Mouse (Mus musculus): ENCODE data around the gene Shank2. TPM values are rescaled to one million over a fixed set of nuclear protein-coding genes. Genes with fewer than 3 reads are reported as not detected.
A peak's percentile ranks its signal among the peaks of the same experiment; 100 is the strongest.

Gene Shank2
- total RNA-seq, 2 experiments from 2014 or later = 0.69 to 0.93 TPM

GRCm38 (mm10) chr7:144157936-144158335 is 156.2 kb downstream of the Shank2 start:
- DNase-seq = no peak

GRCm38 (mm10) chr7:144159556-144159955 is 157.8 kb downstream of the Shank2 start:
- no peak for DNase-seq
- intact Hi-C loops (cut with DNase I) = no loop called here

More at GRCm38 (mm10) chr7:144157936-144158335, 156.2 kb downstream of the Shank2 start:
- intact Hi-C loops (cut with DNase I) = no loop called here

- DNase-seq = no peak
- intact Hi-C loops (cut with DNase I) = no loop called here
Measured at GRCm38 (mm10) chr7:144160066-144160465, 158.3 kb downstream of the Shank2 start.

- DNase-seq = no peak
- intact Hi-C loops (cut with DNase I) = no loop called here
Measured at GRCm38 (mm10) chr7:144160646-144161249, 159.0 kb downstream of the Shank2 start.

- DNase-seq = peak; percentile 32 to 51
- intact Hi-C loops (cut with DNase I) = no loop called here
Measured at GRCm38 (mm10) chr7:144170272-144170671, 168.5 kb downstream of the Shank2 start.

- DNase-seq = peak; percentile 17 to 20
Measured at GRCm38 (mm10) chr7:144170686-144171085, 169.0 kb downstream of the Shank2 start.

GRCm38 (mm10) chr7:144173869-144174268 is 172.1 kb downstream of the Shank2 start:
- intact Hi-C loops (cut with DNase I) = no loop called here
- no peak for DNase-seq

More at GRCm38 (mm10) chr7:144170686-144171085, 169.0 kb downstream of the Shank2 start:
- intact Hi-C loops (cut with DNase I) = no loop called here

- DNase-seq = no peak
- intact Hi-C loops (cut with DNase I) = no loop called here
Measured at GRCm38 (mm10) chr7:144174329-144174728, 172.6 kb downstream of the Shank2 start.

GRCm38 (mm10) chr7:144175025-144175424 is 173.3 kb downstream of the Shank2 start:
- intact Hi-C loops (cut with DNase I) = no loop called here
- no peak for DNase-seq

- intact Hi-C loops (cut with DNase I) = no loop called here
- peak; percentile 16 to 20 for DNase-seq
Measured at GRCm38 (mm10) chr7:144175481-144176233, 173.9 kb downstream of the Shank2 start.

GRCm38 (mm10) chr7:144176234-144176730 is 174.6 kb downstream of the Shank2 start:
- DNase-seq = no peak
- intact Hi-C loops (cut with DNase I) = no loop called here

GRCm38 (mm10) chr7:144179436-144179835 is 177.7 kb downstream of the Shank2 start:
- DNase-seq = no peak
- intact Hi-C loops (cut with DNase I) = no loop called here

GRCm38 (mm10) chr7:144180885-144181284 is 179.2 kb downstream of the Shank2 start:
- intact Hi-C loops (cut with DNase I) = loop anchor here (5.0 kb wide), 1 partner anchor 84 kb away; no protein-coding TSS in a partner anchor
- DNase-seq = peak; percentile 48 to 59

- no peak for DNase-seq
- intact Hi-C loops (cut with DNase I) = no loop called here
Measured at GRCm38 (mm10) chr7:144187869-144188430, 186.2 kb downstream of the Shank2 start.

GRCm38 (mm10) chr7:144189446-144189845 is 187.7 kb downstream of the Shank2 start:
- DNase-seq = peak; percentile 47 to 48
- intact Hi-C loops (cut with DNase I) = no loop called here

- intact Hi-C loops (cut with DNase I) = no loop called here
- no peak for DNase-seq
Measured at GRCm38 (mm10) chr7:144198491-144198890, 196.8 kb downstream of the Shank2 start.

GRCm38 (mm10) chr7:144202017-144202682 is 200.4 kb downstream of the Shank2 start:
- intact Hi-C loops (cut with DNase I) = no loop called here
- DNase-seq = no peak

GRCm38 (mm10) chr7:144204290-144204689 is 202.6 kb downstream of the Shank2 start:
- no peak for DNase-seq
- intact Hi-C loops (cut with DNase I) = no loop called here

GRCm38 (mm10) chr7:144205161-144205560 is 203.4 kb downstream of the Shank2 start:
- intact Hi-C loops (cut with DNase I) = no loop called here
- DNase-seq = no peak

GRCm38 (mm10) chr7:144205837-144206236 is 204.1 kb downstream of the Shank2 start:
- intact Hi-C loops (cut with DNase I) = no loop called here
- no peak for DNase-seq

- intact Hi-C loops (cut with DNase I) = no loop called here
- DNase-seq = no peak
Measured at GRCm38 (mm10) chr7:144206254-144206653, 204.5 kb downstream of the Shank2 start.
